In genomic region chr6:134402914-134403683, GRCm38 (mm10) we compare ENCODE assay signal across 9 mouse cellular contexts. TPM values are rescaled to one million over a fixed set of nuclear protein-coding genes. Genes with fewer than 3 reads are reported as not detected.
DNase-seq lines count a peak whose midpoint lies in the region; ATAC-seq and TF ChIP-seq lines count a peak whose summit lies in the region.
"Had no signal": no experiment of that assay in that cellular context is flagged by ENCODE, and none has a peak within 500 bp of the region (broad histone marks: within the 10 kb centered on the region; RNA-seq: fewer than 3 reads in every experiment).

No protein-coding gene starts in this region.

- no peak overlapping the region for H3K9ac ChIP-seq in hindbrain, embryonic 16.5 days (ENCODE audit: low read depth, low read length)

- peak; percentile 77 for TF ChIP-seq CTCF in kidney, adult 2 months (conservative IDR thresholded peaks at IDR 0.05; ENCODE audit: insufficient read depth, insufficient read length, low read depth, low read length)

- H3K27me3 ChIP-seq in hindbrain, embryonic 10.5 days (ENCODE audit: insufficient read depth, poor library complexity, severe bottlenecking), result no peaks in the 10 kb centered on the region
- H3K27me3 ChIP-seq in hindbrain, embryonic 16.5 days (replicated peaks; ENCODE audit: control insufficient read depth, insufficient read depth, low read length), result no peaks in the 10 kb centered on the region
- no peaks in the 10 kb centered on the region for H3K27me3 ChIP-seq in kidney, adult 2 months (replicated peaks; ENCODE audit: control insufficient read depth, insufficient read depth, low read length)
- no peaks in the 10 kb centered on the region for H3K27me3 ChIP-seq in limb, embryonic 10.5 days (ENCODE audit: low read depth, poor library complexity, severe bottlenecking)

- no peak overlapping the region for H3K4me2 ChIP-seq in hindbrain, embryonic 16.5 days (ENCODE audit: low read length)

- WGBS in hindbrain, embryonic 10.5 days, result 41% methylated on average over 16 of the region's 16 CpGs
- WGBS in hindbrain, embryonic 16.5 days, result 40% methylated on average over 16 of the region's 16 CpGs
- 52% methylated on average over 16 of the region's 16 CpGs for WGBS in kidney, adult 2 months
- WGBS in limb, embryonic 10.5 days, result 43% methylated on average over 16 of the region's 16 CpGs

- H3K4me3 ChIP-seq in hindbrain, embryonic 10.5 days, result no peak overlapping the region
- no peak overlapping the region for H3K4me3 ChIP-seq in hindbrain, embryonic 16.5 days (ENCODE audit: low read length)
- no peak overlapping the region for H3K4me3 ChIP-seq in kidney, adult 2 months (ENCODE audit: insufficient read depth, low read depth, low read length)
- no peak overlapping the region for H3K4me3 ChIP-seq in limb, embryonic 10.5 days
- H3K4me3 ChIP-seq: erythroblast, embryonic 14.5 days had no signal

- H3K36me3 ChIP-seq in hindbrain, embryonic 10.5 days, result no peaks in the 10 kb centered on the region
- no peaks in the 10 kb centered on the region for H3K36me3 ChIP-seq in hindbrain, embryonic 16.5 days (ENCODE audit: control insufficient read depth, insufficient read depth, low read length)
- H3K36me3 ChIP-seq in kidney, adult 2 months (ENCODE audit: control insufficient read depth, insufficient read depth, low read length), result no peaks in the 10 kb centered on the region
- no peaks in the 10 kb centered on the region for H3K36me3 ChIP-seq in limb, embryonic 10.5 days

- peak; percentile 77 for DNase-seq in hindbrain, embryonic 10.5 days (ENCODE audit: low spot score)
- peak; percentile 84 for DNase-seq in adrenal gland, postnatal 14 days
- peak; percentile 24 to 55 for DNase-seq in frontal cortex, postnatal 14 days (ENCODE audit: low spot score in 2 of 2)
- DNase-seq in kidney, adult 2 months, result peak; percentile 58
- peak; percentile 80 for DNase-seq in limb, embryonic 10.5 days (ENCODE audit: low spot score)
- peak; percentile 21 to 52 for DNase-seq in natural killer cell, adult 2 months (ENCODE audit: low spot score in 2 of 2)
- DNase-seq in testis, postnatal 14 days (ENCODE audit: low spot score), result peak; percentile 71

- no peak; the same call in 1 of the 2 replicates for ATAC-seq in hindbrain, embryonic 16.5 days

- no peak overlapping the region for H3K27ac ChIP-seq in hindbrain, embryonic 10.5 days
- H3K27ac ChIP-seq in hindbrain, embryonic 16.5 days (ENCODE audit: low read depth, low read length), result no peak overlapping the region
- H3K27ac ChIP-seq in kidney, adult 2 months (ENCODE audit: insufficient read depth, low read depth, low read length), result no peak overlapping the region
- no peak overlapping the region for H3K27ac ChIP-seq in limb, embryonic 10.5 days

- TF ChIP-seq POLR2A in kidney, adult 2 months (IDR thresholded peaks at IDR 0.05; ENCODE audit: low read depth, low read length), result no peak

- no peaks in the 10 kb centered on the region for H3K4me1 ChIP-seq in hindbrain, embryonic 10.5 days (replicated peaks)
- no peaks in the 10 kb centered on the region for H3K4me1 ChIP-seq in hindbrain, embryonic 16.5 days (ENCODE audit: control insufficient read depth, insufficient read depth, low read depth, low read length)
- H3K4me1 ChIP-seq in kidney, adult 2 months (ENCODE audit: control insufficient read depth, insufficient read depth, low read length), result no peaks in the 10 kb centered on the region
- H3K4me1 ChIP-seq in limb, embryonic 10.5 days, result no peaks in the 10 kb centered on the region

- H3K9me3 ChIP-seq in hindbrain, embryonic 10.5 days, result no peaks in the 10 kb centered on the region
- no peaks in the 10 kb centered on the region for H3K9me3 ChIP-seq in hindbrain, embryonic 16.5 days (ENCODE audit: control insufficient read depth, low read length)
- H3K9me3 ChIP-seq in limb, embryonic 10.5 days (replicated peaks), result no peaks in the 10 kb centered on the region

RNA-seq across cellular contexts. Expression of gene Bcl2l14, which starts 7.0 kb away (rescaled TPM):
- polyA plus RNA-seq in hindbrain, embryonic 10.5 days (2016; fragmentation: Nextera tagmentation; extraction: Ambion mirVana), result 0.31 and 0.42 TPM in 2 replicates
- polyA plus RNA-seq in hindbrain, embryonic 16.5 days (2015; fragmentation: Nextera tagmentation; extraction: Ambion mirVana), result 0.07 and 0.10 TPM in 2 replicates
- 0.15 and 0.23 TPM in 2 replicates for total RNA-seq in adrenal gland, postnatal 14 days (2021)
- polyA plus RNA-seq in kidney, adult 2 months (2012; rRNA removed), result 0.77 and 1.1 TPM in 2 replicates
- polyA plus RNA-seq in limb, embryonic 10.5 days (2016; fragmentation: Nextera tagmentation; extraction: Ambion mirVana), result 0.15 and 0.49 TPM in 2 replicates
- polyA plus RNA-seq: erythroblast, embryonic 14.5 days had no signal
